Mouse (Mus musculus) liver, embryonic 16.5 days (tissue): Measurements from ENCODE around the gene Susd2. TPM values are rescaled to one million over a fixed set of nuclear protein-coding genes. Genes with fewer than 3 reads are reported as not detected.

Experiments used
- ATAC-seq: fragments of 200-750 bp; cut with Nextera tagmentation; 2 replicates; pipeline ENCODE4 v1.8.0; 2017; ENCODE audit warnings: low read depth, mild to moderate bottlenecking, moderate number of reproducible peaks, moderate library complexity
- H3K27ac ChIP-seq: fragments of 300-500 bp; sonication (generic); 2 replicates; pipeline ENCODE4 v1.5.1; 2014; ENCODE audit warnings: mild to moderate bottlenecking, low read length
- H3K27me3 ChIP-seq: fragments of 300-500 bp; sonication (generic); 2 replicates; pipeline ENCODE4 v1.6.1; 2014; ENCODE audit warnings: low read depth, low read length, mixed read lengths; ENCODE audit not compliant: control insufficient read depth, insufficient read depth
- H3K36me3 ChIP-seq: fragments of 300-500 bp; sonication (generic); 2 replicates; pipeline ENCODE4 v1.6.1; 2014; ENCODE audit warnings: mild to moderate bottlenecking; ENCODE audit not compliant: control insufficient read depth, insufficient read depth
- H3K4me1 ChIP-seq: fragments of 300-500 bp; sonication (generic); 2 replicates; pipeline ENCODE4 v1.6.1; 2014; ENCODE audit warnings: low read depth, low read length, mixed read lengths; ENCODE audit not compliant: control insufficient read depth
- H3K4me2 ChIP-seq: fragments of 300-500 bp; sonication (generic); 2 replicates; pipeline ENCODE4 v1.6.1; 2014; ENCODE audit warnings: low read depth, low read length, mixed read lengths
- H3K4me3 ChIP-seq: fragments of 300-500 bp; sonication (generic); 2 replicates; pipeline ENCODE4 v1.5.1; 2014; ENCODE audit warnings: low read depth, mild to moderate bottlenecking, low read length
- H3K9ac ChIP-seq: fragments of 300-500 bp; sonication (generic); 2 replicates; pipeline ENCODE4 v1.6.1; 2014; ENCODE audit warnings: low read depth, low read length
- H3K9me3 ChIP-seq: fragments of 300-500 bp; sonication (generic); replicated peaks from 2 replicates; pipeline ENCODE4 v1.6.1; 2016; ENCODE audit warnings: low read length; ENCODE audit not compliant: control insufficient read depth
- WGBS: fragments of 180-500 bp; shearing (Covaris S2); extraction: QIAGEN DNeasy Blood & Tissue Kit; methylation state at CpG from one replicate; pipeline ENCODE4 v1.1.7; 2014; ENCODE audit not compliant: insufficient replicate concordance; 5-methylcytosine and 5-hydroxymethylcytosine counted together
- polyA plus RNA-seq: library from polyadenylated mRNA; unstranded; fragments of >200 nt; fragmentation: Nextera tagmentation; extraction: Ambion mirVana; gene quantifications from 2 replicates; pipeline ENCODE4 v1.2.1, GENCODE M21; 2015

Susd2 gene
- polyA plus RNA-seq, 1 experiment from 2014 or later = 2.3 TPM

- Histone ChIP-seq H3K27me3 (no peaks in the 10 kb centered on the region), H3K4me2 (no peak overlapping the region), H3K4me3 (no peak overlapping the region), H3K27ac (no peak overlapping the region; the same call in 1 of the 2 replicates), H3K36me3 (no peaks in the 10 kb centered on the region), H3K9me3 (no peaks in the 10 kb centered on the region), H3K4me1 (no peaks in the 10 kb centered on the region; the same call in 1 of the 2 replicates), H3K9ac (no peak overlapping the region)
- WGBS = 62% methylated on average over 7 of the region's 7 CpGs
- no peak for ATAC-seq
Measured at GRCm38 (mm10) chr10:75592585-75592984, 51.2 kb downstream of the Susd2 start.

- peak overlapping the region; percentile 66 for H3K27ac ChIP-seq
- 0 out of 2 replicates have a peak overlapping the region, but pooled peaks have one; percentile 18 for H3K4me3 ChIP-seq
- H3K4me2 ChIP-seq = peak overlapping the region; percentile 31
- H3K36me3 ChIP-seq = no peaks in the 10 kb centered on the region
- H3K9ac ChIP-seq = no peak overlapping the region
- H3K9me3 ChIP-seq = no peaks in the 10 kb centered on the region
- no peaks in the 10 kb centered on the region for H3K27me3 ChIP-seq
- WGBS = 30% methylated on average over 12 of the region's 12 CpGs
- ATAC-seq = peak; percentile 56
- H3K4me1 ChIP-seq = no peaks in the 10 kb centered on the region; the same call in 1 of the 2 replicates
Measured at GRCm38 (mm10) chr10:75591211-75591894, 52.5 kb downstream of the Susd2 start.

GRCm38 (mm10) chr10:75589651-75590050 lies 54.2 kb downstream of the Susd2 start:
- Histone ChIP-seq H3K9me3 (no peaks in the 10 kb centered on the region), H3K27ac (no peak overlapping the region), H3K4me3 (no peak overlapping the region; the same call in 1 of the 2 replicates), H3K4me2 (no peak overlapping the region), H3K4me1 (no peaks in the 10 kb centered on the region; the same call in 1 of the 2 replicates), H3K36me3 (no peaks in the 10 kb centered on the region), H3K9ac (no peak overlapping the region), H3K27me3 (no peaks in the 10 kb centered on the region)
- ATAC-seq = no peak
- 60% methylated on average over 16 of the region's 16 CpGs for WGBS

- Histone ChIP-seq H3K9ac (no peak within 1 kb of the TSS), H3K4me1 (no peaks in the 10 kb centered on the region; the same call in 1 of the 2 replicates), H3K4me3 (no peak within 1 kb of the TSS; the same call in 1 of the 2 replicates), H3K27me3 (no peaks in the 10 kb centered on the region), H3K36me3 (no peaks in the 10 kb centered on the region), H3K4me2 (no peak within 1 kb of the TSS), H3K9me3 (no peaks in the 10 kb centered on the region), H3K27ac (no peak within 1 kb of the TSS)
- no peak for ATAC-seq
- 19% methylated on average over 5 of the region's 5 CpGs for WGBS
Measured at GRCm38 (mm10) chr10:75589129-75589528, 54.7 kb downstream of the Susd2 start, which contains the start of gene Ggt5. Gene Ggt5, plus strand, starts transcription at chr10:75589340.

- WGBS = 65% methylated on average over 5 of the region's 5 CpGs
- Histone ChIP-seq H3K4me3 (no peak overlapping the region), H3K9ac (no peak overlapping the region), H3K9me3 (no peaks in the 10 kb centered on the region), H3K27me3 (no peaks in the 10 kb centered on the region), H3K27ac (no peak overlapping the region), H3K4me1 (no peaks in the 10 kb centered on the region; the same call in 1 of the 2 replicates), H3K4me2 (no peak overlapping the region), H3K36me3 (no peaks in the 10 kb centered on the region)
- ATAC-seq = no peak
Measured at GRCm38 (mm10) chr10:75588336-75588735, 55.5 kb downstream of the Susd2 start.

- Histone ChIP-seq H3K4me3 (no peak overlapping the region), H3K27me3 (no peaks in the 10 kb centered on the region), H3K4me2 (no peak overlapping the region), H3K27ac (no peak overlapping the region), H3K36me3 (no peaks in the 10 kb centered on the region), H3K9me3 (no peaks in the 10 kb centered on the region), H3K4me1 (no peaks in the 10 kb centered on the region; the same call in 1 of the 2 replicates), H3K9ac (no peak overlapping the region)
- 64% methylated on average over 4 of the region's 4 CpGs for WGBS
- no peak for ATAC-seq
Measured at GRCm38 (mm10) chr10:75587781-75588180, 56.0 kb downstream of the Susd2 start.

Other genes starting within 250 kb of the Susd2 start
- gene Upb1, start 242.9 kb downstream of the Susd2 start, polyA plus RNA-seq = 29.5 and 40.4 TPM in 2 replicates
- gene Snrpd3, start 126.5 kb downstream of the Susd2 start, polyA plus RNA-seq = 56.9 and 61.7 TPM in 2 replicates
- gene Gucd1, start 126.0 kb downstream of the Susd2 start, polyA plus RNA-seq = 64.4 and 69.3 TPM in 2 replicates
- gene Lrrc75b, start 83.7 kb downstream of the Susd2 start, polyA plus RNA-seq = 0.05 and 0.06 TPM in 2 replicates
- 27.7 and 40.9 TPM in 2 replicates for gene Ggt1, start 82.4 kb downstream of the Susd2 start, polyA plus RNA-seq
- gene Ggt5, start 54.7 kb downstream of the Susd2 start, polyA plus RNA-seq = 0.77 and 0.98 TPM in 2 replicates
- gene Cabin1, start 120.3 kb upstream of the Susd2 start, polyA plus RNA-seq = 11.6 and 13.6 TPM in 2 replicates
- 222 and 239 TPM in 2 replicates for gene Ddt, start 129.4 kb upstream of the Susd2 start, polyA plus RNA-seq
- 0.18 TPM in 1 of 2 replicates, not detected in the other for gene Gm20441, start 136.9 kb upstream of the Susd2 start, polyA plus RNA-seq
- gene Gstt3, start 137.4 kb upstream of the Susd2 start, polyA plus RNA-seq = 14.1 and 16.3 TPM in 2 replicates
- gene Gstt1, start 154.6 kb upstream of the Susd2 start, polyA plus RNA-seq = 181 and 217 TPM in 2 replicates
- not detected in 2 replicates for gene Gstt4, start 178.5 kb upstream of the Susd2 start, polyA plus RNA-seq
- 54.3 and 56.7 TPM in 2 replicates for gene Gstt2, start 193.4 kb upstream of the Susd2 start, polyA plus RNA-seq
- 906 and 964 TPM in 2 replicates for gene Mif, start 216.2 kb upstream of the Susd2 start, polyA plus RNA-seq
- gene Derl3, start 249.4 kb upstream of the Susd2 start, polyA plus RNA-seq = 0.50 and 0.85 TPM in 2 replicates